Mouse (Mus musculus): Measurements from ENCODE around the gene Hif1an.

DNA sequence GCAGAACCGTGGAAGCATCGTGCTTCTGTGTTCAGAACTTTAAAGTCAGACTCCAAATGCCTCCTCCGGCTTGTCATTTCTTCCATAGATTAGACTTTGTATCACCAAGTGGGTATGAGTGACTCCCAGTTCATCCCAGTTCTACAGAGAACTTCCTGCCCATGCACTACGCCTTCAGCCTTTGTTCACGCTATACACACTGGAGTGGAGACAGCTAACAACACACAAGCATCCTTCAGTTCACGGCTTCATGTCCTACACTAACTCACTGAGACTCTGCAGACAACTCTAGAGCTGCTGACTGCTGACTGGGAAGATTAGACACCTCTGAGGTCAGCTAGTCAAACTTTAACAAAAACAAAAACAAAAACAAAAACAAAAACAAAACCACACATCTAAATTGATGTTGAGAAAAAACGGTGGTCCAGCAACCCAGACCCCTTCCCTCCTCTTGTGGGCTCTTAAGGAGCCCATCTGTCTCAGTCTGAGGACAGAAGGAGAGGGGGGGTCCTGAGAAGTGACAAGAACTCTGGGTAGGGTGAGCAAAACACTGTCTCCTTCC lies 48.6 kb upstream of the Hif1an start:
- TF ChIP-seq CTCF (IDR thresholded peaks at IDR 0.05; ENCODE audit: control insufficient read depth, insufficient read depth, low read length) (no peak), POLR2A (IDR thresholded peaks at IDR 0.05; ENCODE audit: borderline replicate concordance, control insufficient read depth, low read depth, low read length) (no peak)

Measured in bone marrow, adult 2 months (tissue).